Mouse (Mus musculus) brain, embryonic 14.5 days (tissue): Measurements from ENCODE around the gene 5330417C22Rik. TPM values are rescaled to one million over a fixed set of nuclear protein-coding genes. Genes with fewer than 3 reads are reported as not detected.
"Not testable (repeated sequence)": the region's sequence is repeated elsewhere in the genome, so short reads cannot be mapped to it uniquely, and the experiment has no call there.

Source experiments
- DNase-seq: peaks from one replicate; pipeline ENCODE4 v3.0.0-alpha.2; 2011; ENCODE audit warnings: low read depth
- CTCF ChIP-seq: fragments of 200-500 bp; IDR thresholded peaks from 2 replicates; pipeline ENCODE4 v1.5.1; 2012; ENCODE audit warnings: inconsistent platforms, mild to moderate bottlenecking, moderate library complexity, borderline replicate concordance; ENCODE audit not compliant: insufficient read depth, insufficient read length; ENCODE audit errors: extremely low read depth
- POLR2A ChIP-seq: fragments of 200-500 bp; IDR thresholded peaks from 2 replicates; pipeline ENCODE4 v1.6.1; 2012; ENCODE audit warnings: mild to moderate bottlenecking, inconsistent platforms, borderline replicate concordance; ENCODE audit not compliant: poor library complexity, insufficient read depth, insufficient read length, severe bottlenecking; ENCODE audit errors: extremely low read depth
- polyA plus RNA-seq: library from polyadenylated mRNA; depleted of rRNA; stranded (reverse); fragments of >200 nt; gene quantifications from 2 replicates; pipeline ENCODE4 v1.2.3, GENCODE M21; 2012; rRNA removed

The 5330417C22Rik gene
- 7.2 and 9.2 TPM in 2 replicates for polyA plus RNA-seq

GRCm38 (mm10) chr3:108536517-108537260, at the start of gene 5330417C22Rik:
5330417C22Rik (minus strand) TSS chr3:108536536.
- TF ChIP-seq CTCF (no peak), POLR2A (no peak)
- peak; percentile 94 for DNase-seq

DNA sequence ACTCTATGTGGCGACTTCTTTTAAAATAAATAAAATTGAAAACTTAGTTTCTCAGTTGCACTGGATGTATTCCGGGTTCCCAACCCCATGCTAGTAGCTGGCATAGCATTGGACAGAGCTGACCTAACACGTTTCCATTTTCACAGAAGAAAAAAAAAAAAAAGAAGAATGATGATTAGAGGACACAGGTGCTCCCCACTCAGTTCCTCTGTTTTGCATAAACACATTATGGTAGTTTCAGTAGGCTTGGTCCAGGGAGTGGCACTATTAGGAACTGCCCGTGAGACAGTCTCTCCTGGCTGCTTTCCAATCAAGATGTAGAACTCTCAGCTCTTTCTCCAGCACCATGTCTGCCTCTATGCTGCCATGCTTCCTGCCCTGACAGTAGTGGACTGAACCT, 48.2 kb upstream of the 5330417C22Rik start:
- no peak for DNase-seq
- TF ChIP-seq CTCF (no peak), POLR2A (no peak)

- TF ChIP-seq POLR2A: no peak
- TF ChIP-seq CTCF: no peak
- no peak for DNase-seq
These were observed 37.7 kb upstream of the 5330417C22Rik start for GRCm38 (mm10) chr3:108574018-108574417.

GRCm38 (mm10) chr3:108572309-108573010, 36.1 kb upstream of the 5330417C22Rik start:
- TF ChIP-seq CTCF (no peak), POLR2A (no peak)
- DNase-seq: no peak

GRCm38 (mm10) chr3:108571443-108572294, 35.3 kb upstream of the 5330417C22Rik start, which contains the start of gene Taf13:
Taf13 (plus strand) TSS chr3:108571698.
- peak; percentile 98; the same call in 1 of the 2 replicates for TF ChIP-seq POLR2A
- TF ChIP-seq CTCF: no peak
- peak; percentile 99 for DNase-seq

GRCm38 (mm10) chr3:108570813-108571212, 34.5 kb upstream of the 5330417C22Rik start:
- TF ChIP-seq CTCF (no peak), POLR2A (no peak)
- no peak for DNase-seq

GRCm38 (mm10) chr3:108569636-108570035, 33.3 kb upstream of the 5330417C22Rik start:
- DNase-seq: not testable (repeated sequence)

GRCm38 (mm10) chr3:108567990-108568877, 31.9 kb upstream of the 5330417C22Rik start:
- peak; percentile 94 for DNase-seq

GRCm38 (mm10) chr3:108563309-108563708, 27.0 kb upstream of the 5330417C22Rik start:
- TF ChIP-seq POLR2A: no peak
- TF ChIP-seq CTCF: peak; percentile 76; the same call in 1 of the 2 replicates
- DNase-seq: peak; percentile 93

More at GRCm38 (mm10) chr3:108567990-108568877, 31.9 kb upstream of the 5330417C22Rik start:
- TF ChIP-seq POLR2A (no peak), CTCF (no peak)

DNA sequence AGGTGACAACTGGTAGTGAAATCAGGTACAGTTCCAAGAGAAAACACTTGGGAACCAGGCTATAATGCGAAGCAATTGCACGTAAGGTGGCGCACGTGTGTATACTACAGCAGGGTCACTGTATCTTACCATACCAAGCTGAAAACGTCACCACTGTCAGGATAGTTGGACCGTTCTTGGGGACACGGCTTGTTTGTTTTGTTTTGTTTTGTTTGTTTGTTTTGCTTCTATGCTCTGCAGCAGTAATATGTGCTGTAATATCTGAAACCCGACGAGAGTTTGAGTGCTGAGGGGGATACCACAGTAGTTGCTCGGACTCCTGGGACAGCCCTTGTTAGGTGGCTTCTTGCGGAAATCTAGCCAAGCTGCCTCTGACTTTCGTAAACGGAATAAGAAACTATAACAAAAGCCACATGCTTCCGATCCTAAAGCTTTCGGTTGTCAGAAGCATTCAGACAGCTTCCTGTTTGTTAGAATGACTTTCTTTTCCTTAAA, 26.5 kb upstream of the 5330417C22Rik start:
- TF ChIP-seq POLR2A: no peak
- peak; percentile 7; the same call in 1 of the 2 replicates for TF ChIP-seq CTCF
- no peak for DNase-seq
